Mouse (Mus musculus): ENCODE data around the gene Gm572.

DNA sequence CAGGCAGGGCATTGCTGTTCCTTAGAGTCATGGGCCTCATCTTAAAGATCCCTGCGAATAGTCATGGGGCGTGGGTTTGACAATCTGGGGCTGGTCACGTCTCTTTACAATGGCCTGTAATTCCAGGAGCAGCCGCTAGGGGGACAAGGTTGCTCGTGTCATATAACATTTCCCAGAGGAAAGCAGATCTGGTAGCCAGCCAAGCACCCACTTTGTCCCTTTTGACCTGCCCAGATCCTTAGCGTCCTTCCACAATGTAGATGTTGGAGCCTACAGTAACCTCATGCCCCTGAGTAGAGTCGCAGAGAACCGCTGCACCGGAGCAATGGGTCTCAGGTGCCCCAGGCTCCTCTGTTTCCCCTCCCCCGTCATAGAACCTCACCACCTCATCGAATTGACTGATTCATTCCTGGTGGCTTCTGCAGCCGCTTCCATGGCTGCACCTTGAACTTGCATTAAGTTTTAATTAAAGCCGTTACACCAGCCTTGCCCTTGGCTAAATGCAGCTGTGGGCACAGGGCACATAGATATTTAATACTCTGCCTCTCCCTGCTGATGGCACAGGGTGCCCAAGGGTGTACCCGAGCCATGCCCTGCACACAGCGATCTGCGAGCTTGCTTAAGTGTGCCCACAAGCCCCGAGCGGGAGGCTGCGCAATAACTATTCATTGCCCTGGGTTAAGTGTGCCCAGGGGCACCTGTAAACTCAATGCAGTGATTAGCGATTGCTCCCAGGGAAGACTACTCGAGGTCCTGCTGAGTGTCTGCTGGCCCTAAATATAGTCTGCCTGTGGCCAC, 19.2 kb downstream of the Gm572 start:
- TF ChIP-seq CTCF (IDR thresholded peaks at IDR 0.05; ENCODE audit: insufficient read depth, low read length) = peak; percentile 82
- no peak for TF ChIP-seq POLR2A (IDR thresholded peaks at IDR 0.05; ENCODE audit: borderline replicate concordance, extremely low read depth, low read depth, low read length)
